Mouse (Mus musculus) adrenal gland, adult (tissue): Measurements from ENCODE around the gene Entpd2.

Experiments used
- DNase-seq, 2 experiments: peaks; one replicate each; pipeline ENCODE4 v3.0.0; 2022 to 2023; ENCODE audit warnings: low spot score in 1 of 2; ENCODE audit not compliant: inconsistent age in 2 of 2

The Entpd2 gene

GRCm38 (mm10) chr2:25395721-25396596 is at the start of gene Entpd2:
Gene Entpd2, plus strand, starts transcription at chr2:25395874.
- DNase-seq: peak; percentile 33 to 75

GRCm38 (mm10) chr2:25348162-25348561 is 47.5 kb upstream of the Entpd2 start:
- DNase-seq: no peak

- peak; percentile 70 to 86 for DNase-seq
Measured at GRCm38 (mm10) chr2:25349499-25349898, 46.2 kb upstream of the Entpd2 start.

GRCm38 (mm10) chr2:25350701-25351100 is 45.0 kb upstream of the Entpd2 start:
- no peak for DNase-seq

DNA sequence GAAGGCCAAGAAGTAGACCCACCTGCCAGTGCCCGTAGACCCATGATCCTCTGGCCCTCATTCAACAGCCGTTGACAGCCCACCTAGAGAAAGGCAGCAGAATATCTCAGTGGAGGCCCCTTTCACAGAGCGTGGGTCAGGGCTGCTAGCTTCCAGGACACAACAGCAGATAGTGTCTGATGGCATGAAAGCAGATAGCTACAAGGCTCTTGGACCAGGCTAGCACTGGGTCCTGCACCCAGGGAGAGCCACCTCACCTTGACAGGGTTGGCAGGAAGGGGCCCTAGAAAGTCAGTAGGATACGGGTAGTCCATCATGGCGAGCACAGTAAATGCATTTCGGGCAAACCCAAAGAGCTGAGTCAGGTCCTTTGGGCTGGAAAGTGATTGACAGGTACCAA is 41.5 kb upstream of the Entpd2 start:
- no peak for DNase-seq

- peak in 1 of 2 experiments; percentile 39 for DNase-seq
Measured at GRCm38 (mm10) chr2:25355419-25356066, 40.1 kb upstream of the Entpd2 start.

- DNase-seq: peak; percentile 76 to 89
Measured at GRCm38 (mm10) chr2:25356208-25357079, 39.2 kb upstream of the Entpd2 start, which contains the start of gene Dpp7. Gene Dpp7, minus strand, starts transcription at chr2:25356359.

GRCm38 (mm10) chr2:25359848-25360247 is 35.8 kb upstream of the Entpd2 start:
- DNase-seq: no peak

DNA sequence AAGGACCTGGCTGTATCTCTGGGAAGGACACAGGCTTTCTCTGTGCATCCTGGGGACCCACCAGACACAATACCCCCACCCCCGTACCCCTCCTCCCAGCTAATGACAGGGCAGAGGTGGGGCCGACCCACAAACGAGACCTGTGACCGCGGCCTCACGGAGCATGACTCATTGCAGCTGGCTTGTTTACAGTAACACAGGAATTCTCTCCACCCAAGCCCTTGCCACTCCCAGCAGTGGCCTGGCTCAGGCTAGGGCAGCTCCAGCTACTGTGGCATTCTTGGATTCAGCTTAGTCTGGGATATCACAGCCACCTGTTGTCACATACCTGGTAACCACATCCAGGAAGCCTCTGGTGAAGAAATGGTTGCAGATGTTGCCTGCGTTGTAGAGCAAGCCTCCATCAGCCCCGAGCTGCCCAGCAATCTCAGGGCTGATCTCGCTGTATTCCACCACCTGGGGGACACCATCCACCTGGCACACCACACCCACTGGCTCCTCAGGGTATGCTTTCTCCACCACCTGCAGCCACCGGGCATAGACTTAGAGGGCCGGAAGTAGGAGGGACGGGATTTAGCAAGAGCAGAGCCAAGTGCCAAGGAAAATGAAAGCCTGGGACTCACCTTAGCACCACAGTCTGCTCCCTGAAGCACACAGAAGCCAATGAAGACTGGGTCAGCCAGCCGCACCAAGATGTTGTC is 32.0 kb upstream of the Entpd2 start:
- peak; percentile 29 to 66 for DNase-seq

GRCm38 (mm10) chr2:25364313-25364712 is 31.4 kb upstream of the Entpd2 start:
- no peak for DNase-seq

DNA sequence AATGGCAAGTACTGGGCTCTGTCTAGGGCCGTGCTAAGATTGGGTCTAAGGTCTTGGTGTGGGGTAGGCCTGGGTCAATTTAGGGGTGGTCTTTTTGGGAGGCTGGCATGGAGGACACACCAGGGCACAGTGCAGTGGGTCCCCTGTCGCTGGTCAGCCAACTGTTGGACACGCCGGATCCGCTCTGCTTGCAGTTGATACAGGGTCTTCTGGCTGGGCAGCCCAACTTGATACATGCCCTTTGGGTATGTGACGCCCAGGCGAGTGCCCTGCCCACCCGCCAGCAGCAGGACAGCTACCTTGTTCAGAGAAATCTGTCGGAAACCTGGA is 30.9 kb upstream of the Entpd2 start:
- peak in 1 of 2 experiments; percentile 28 for DNase-seq

- DNase-seq: peak; percentile 87 to 91
Measured at GRCm38 (mm10) chr2:25365091-25365761, 30.4 kb upstream of the Entpd2 start, which contains the start of gene Uap1l1. Gene Uap1l1, minus strand, starts transcription at chr2:25365682.

- no peak for DNase-seq
Measured at GRCm38 (mm10) chr2:25369996-25370395, 25.7 kb upstream of the Entpd2 start.

- peak; percentile 86 to 94 for DNase-seq
Measured at GRCm38 (mm10) chr2:25371764-25372643, 23.7 kb upstream of the Entpd2 start, which contains the start of gene Sapcd2. Gene Sapcd2, plus strand, starts transcription at chr2:25372321.

GRCm38 (mm10) chr2:25372644-25373391 is 22.9 kb upstream of the Entpd2 start:
- DNase-seq: peak in 1 of 2 experiments; percentile 17

DNA sequence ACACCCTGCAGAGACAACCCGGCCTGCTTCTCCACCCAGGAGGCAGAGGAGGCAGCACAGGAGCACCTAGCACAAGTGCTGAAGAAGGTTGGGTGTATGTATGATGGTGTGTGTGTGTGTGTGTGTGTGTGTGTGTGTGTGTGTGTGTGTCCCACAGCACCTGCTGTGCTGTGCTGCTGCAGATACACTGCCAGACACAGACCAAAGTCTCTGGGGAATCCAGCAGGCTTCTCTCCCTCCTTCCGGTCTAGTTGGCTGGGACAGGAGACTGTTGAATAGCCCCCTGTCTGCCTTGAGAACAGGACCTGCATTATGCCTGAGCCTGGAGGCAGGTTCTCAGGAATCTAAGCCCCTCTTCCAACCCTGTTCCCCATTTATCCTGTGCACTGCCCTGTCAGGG is 22.2 kb upstream of the Entpd2 start:
- no peak for DNase-seq

GRCm38 (mm10) chr2:25376589-25376988 is 19.1 kb upstream of the Entpd2 start:
- DNase-seq: peak; percentile 34 to 74

GRCm38 (mm10) chr2:25384492-25384891 is 11.2 kb upstream of the Entpd2 start:
- DNase-seq: no peak
